Mouse (Mus musculus) intestine, embryonic 14.5 days (tissue): ENCODE data around the gene Pck1. TPM values are rescaled to one million over a fixed set of nuclear protein-coding genes. Genes with fewer than 3 reads are reported as not detected.
"Not testable (repeated sequence)": the region's sequence is repeated elsewhere in the genome, so short reads cannot be mapped to it uniquely, and the experiment has no call there.

Source experiments
- ATAC-seq: fragments of 200-750 bp; cut with Nextera tagmentation; replicated peaks from 2 replicates; pipeline ENCODE4 v1.8.0; 2017; ENCODE audit warnings: low read depth, moderate number of reproducible peaks, moderate TSS enrichment, moderate library complexity; ENCODE audit not compliant: low FRiP score, low TSS enrichment
- DNase-seq: peaks from one replicate; pipeline ENCODE4 v3.0.0-alpha.2; 2018; ENCODE audit warnings: low spot score
- H3K27ac ChIP-seq: fragments of 300-500 bp; sonication (generic); 2 replicates; pipeline ENCODE4 v1.5.1; 2014; ENCODE audit warnings: low read depth, mild to moderate bottlenecking, control low read depth
- H3K27me3 ChIP-seq: fragments of 300-500 bp; sonication (generic); replicated peaks from 2 replicates; pipeline ENCODE4 v1.6.1; 2014; ENCODE audit warnings: low read length, control low read depth; ENCODE audit not compliant: control insufficient read depth, insufficient read depth
- H3K36me3 ChIP-seq: fragments of 300-500 bp; sonication (generic); 2 replicates; pipeline ENCODE4 v1.6.1; 2014; ENCODE audit warnings: low read length, control low read depth; ENCODE audit not compliant: control insufficient read depth, insufficient read depth
- H3K4me1 ChIP-seq: fragments of 300-500 bp; sonication (generic); replicated peaks from 2 replicates; pipeline ENCODE4 v1.6.1; 2014; ENCODE audit warnings: low read length, control low read depth, mixed read lengths; ENCODE audit not compliant: control insufficient read depth, insufficient read depth
- H3K4me2 ChIP-seq: fragments of 300-500 bp; sonication (generic); 2 replicates; pipeline ENCODE4 v1.6.1; 2014; ENCODE audit warnings: low read length
- H3K4me3 ChIP-seq: fragments of 300-500 bp; sonication (generic); 2 replicates; pipeline ENCODE4 v1.5.1; 2014; ENCODE audit warnings: low read depth, low read length, control low read depth, mixed read lengths
- H3K9ac ChIP-seq: fragments of 300-500 bp; sonication (generic); 2 replicates; pipeline ENCODE4 v1.6.1; 2014; ENCODE audit warnings: mild to moderate bottlenecking, low read length
- H3K9me3 ChIP-seq: fragments of 300-500 bp; sonication (generic); 2 replicates; pipeline ENCODE4 v1.6.1; 2016; ENCODE audit warnings: low read length, control low read depth; ENCODE audit not compliant: control insufficient read depth
- WGBS: fragments of 180-500 bp; shearing (Covaris S2); extraction: QIAGEN DNeasy Blood & Tissue Kit; methylation state at CpG from one replicate; pipeline ENCODE4 v1.1.7; 2014; 5-methylcytosine and 5-hydroxymethylcytosine counted together
- polyA plus RNA-seq: library from polyadenylated mRNA; unstranded; fragments of >200 nt; fragmentation: Nextera tagmentation; extraction: Ambion mirVana; gene quantifications from 2 replicates; pipeline ENCODE4 v1.2.1, GENCODE M21; 2014

The Pck1 gene
- 0.77 and 0.87 TPM in 2 replicates for polyA plus RNA-seq

GRCm38 (mm10) chr2:173152436-173153151, at the start of gene Pck1:
Gene Pck1, plus strand, starts transcription at chr2:173153048.
- H3K9ac ChIP-seq = no peak within 1 kb of the TSS
- H3K27me3 ChIP-seq = no peaks in the 10 kb centered on the region
- no peaks in the 10 kb centered on the region for H3K9me3 ChIP-seq
- H3K4me2 ChIP-seq = no peak within 1 kb of the TSS
- DNase-seq (peak; percentile 68), ATAC-seq (peak; percentile 67)
- WGBS = 60% methylated on average over 13 of the region's 13 CpGs
- H3K4me1 ChIP-seq = peaks cover 14% of the 10 kb centered on the region
- H3K36me3 ChIP-seq = no peaks in the 10 kb centered on the region
- no peak within 1 kb of the TSS for H3K4me3 ChIP-seq
- no peak within 1 kb of the TSS for H3K27ac ChIP-seq

- Histone ChIP-seq H3K9ac (no peak overlapping the region), H3K4me1 (0 out of 2 replicates have a peak, but pooled peaks cover 2% of the 10 kb centered on the region), H3K4me3 (no peak overlapping the region), H3K4me2 (no peak overlapping the region), H3K36me3 (no peaks in the 10 kb centered on the region), H3K27ac (no peak overlapping the region), H3K27me3 (no peaks in the 10 kb centered on the region), H3K9me3 (no peaks in the 10 kb centered on the region)
- 86% methylated on average over 9 of the region's 9 CpGs for WGBS
- DNase-seq = no peak
- ATAC-seq = no peak
Measured at GRCm38 (mm10) chr2:173106409-173106808, 46.4 kb upstream of the Pck1 start.

- H3K4me2 ChIP-seq = no peak overlapping the region
- H3K4me1 ChIP-seq = 0 out of 2 replicates have a peak, but pooled peaks cover 2% of the 10 kb centered on the region
- WGBS = 17% methylated on average over 14 of the region's 14 CpGs
- peak; percentile 84 for DNase-seq
- H3K4me3 ChIP-seq = no peak overlapping the region
- H3K9ac ChIP-seq = no peak overlapping the region
- no peaks in the 10 kb centered on the region for H3K36me3 ChIP-seq
- peak; percentile 37 for ATAC-seq
- H3K27me3 ChIP-seq = no peaks in the 10 kb centered on the region
- H3K27ac ChIP-seq = no peak overlapping the region
- no peaks in the 10 kb centered on the region for H3K9me3 ChIP-seq
Measured at GRCm38 (mm10) chr2:173106889-173107785, 45.7 kb upstream of the Pck1 start.

- Histone ChIP-seq H3K27ac (no peak overlapping the region), H3K4me3 (no peak overlapping the region), H3K9ac (no peak overlapping the region), H3K36me3 (no peaks in the 10 kb centered on the region), H3K4me1 (0 out of 2 replicates have a peak, but pooled peaks cover 2% of the 10 kb centered on the region), H3K4me2 (no peak overlapping the region), H3K27me3 (no peaks in the 10 kb centered on the region), H3K9me3 (no peaks in the 10 kb centered on the region)
- 45% methylated on average over 6 of the region's 6 CpGs for WGBS
- DNase-seq = no peak
- ATAC-seq = no peak; the same call in 1 of the 2 replicates
Measured at GRCm38 (mm10) chr2:173108509-173109190, 44.2 kb upstream of the Pck1 start.

- H3K27ac ChIP-seq = no peak overlapping the region
- no peaks in the 10 kb centered on the region for H3K27me3 ChIP-seq
- 0 out of 2 replicates have a peak, but pooled peaks cover 2% of the 10 kb centered on the region for H3K4me1 ChIP-seq
- no peaks in the 10 kb centered on the region for H3K36me3 ChIP-seq
- no peaks in the 10 kb centered on the region for H3K9me3 ChIP-seq
- no peak for ATAC-seq
- no peak for DNase-seq
- 93% methylated on average over 7 of the region's 7 CpGs for WGBS
- H3K9ac ChIP-seq = no peak overlapping the region
- H3K4me2 ChIP-seq = no peak overlapping the region
- no peak overlapping the region for H3K4me3 ChIP-seq
Measured at GRCm38 (mm10) chr2:173109510-173109909, 43.3 kb upstream of the Pck1 start.

- no peak overlapping the region for H3K27ac ChIP-seq
Measured at GRCm38 (mm10) chr2:173110571-173110970, 42.3 kb upstream of the Pck1 start.

GRCm38 (mm10) chr2:173113796-173114195, 39.1 kb upstream of the Pck1 start:
- H3K9ac ChIP-seq, ATAC-seq, DNase-seq, H3K27me3 ChIP-seq, H3K4me1 ChIP-seq, H3K9me3 ChIP-seq, H3K4me3 ChIP-seq, H3K36me3 ChIP-seq, H3K4me2 ChIP-seq, H3K27ac ChIP-seq: not testable (repeated sequence)
- 71% methylated on average over 3 of the region's 3 CpGs for WGBS

More at GRCm38 (mm10) chr2:173110571-173110970, 42.3 kb upstream of the Pck1 start:
- Histone ChIP-seq H3K27me3 (no peaks in the 10 kb centered on the region), H3K4me1 (0 out of 2 replicates have a peak, but pooled peaks cover 2% of the 10 kb centered on the region), H3K9me3 (no peaks in the 10 kb centered on the region), H3K4me3 (no peak overlapping the region), H3K36me3 (no peaks in the 10 kb centered on the region), H3K4me2 (no peak overlapping the region), H3K9ac (no peak overlapping the region)
- DNase-seq (no peak), ATAC-seq (no peak)
- 92% methylated on average over 9 of the region's 9 CpGs for WGBS
